Mouse (Mus musculus): ENCODE results near the gene F9. TPM values are rescaled to one million over a fixed set of nuclear protein-coding genes. Genes with fewer than 3 reads are reported as not detected.

F9 gene
- total and polyA plus RNA-seq, 3 experiments: not detected

DNA sequence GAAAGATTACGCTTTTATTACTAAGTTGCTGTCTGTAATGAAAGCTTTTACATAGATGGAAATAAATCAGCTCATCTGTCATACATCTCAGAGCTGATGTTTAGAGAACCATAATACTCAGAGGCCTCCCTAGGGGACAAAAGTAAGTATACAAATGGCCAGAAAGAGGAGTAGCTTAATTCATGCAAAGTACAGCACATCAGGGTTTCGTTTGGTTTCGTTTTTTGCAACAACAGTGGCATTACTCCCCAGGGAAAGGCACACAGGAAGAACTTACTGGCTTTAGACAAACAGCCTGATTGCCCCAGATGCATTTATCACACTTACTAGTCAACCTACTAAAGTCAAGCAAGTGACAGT, 800 bp downstream of the F9 start:
- Histone ChIP-seq H3K36me3 (ENCODE audit: control insufficient read depth in 1 of 2, insufficient read depth in 2 of 2, low read length in 2 of 2) (no peaks in the 10 kb centered on the region), H3K27me3 (ENCODE audit: control insufficient read depth in 1 of 2, insufficient read depth in 2 of 2, low read length in 2 of 2) (no peaks in the 10 kb centered on the region), H3K79me2 (ENCODE audit: control insufficient read depth, insufficient read depth, low read length, poor library complexity) (no peaks in the 10 kb centered on the region), H3K4me1 (ENCODE audit: control insufficient read depth in 1 of 2, insufficient read depth in 2 of 2, low read length in 2 of 2) (no peaks in the 10 kb centered on the region), H3K9me3 (replicated peaks; ENCODE audit: insufficient read depth, low read length) (no peaks in the 10 kb centered on the region), H3K9ac (ENCODE audit: control insufficient read depth, low read depth, low read length, poor library complexity, severe bottlenecking) (no peak overlapping the region), H3K4me3 (ENCODE audit: control insufficient read depth in 1 of 2, insufficient read depth in 1 of 2, low read depth in 2 of 2, low read length in 2 of 2) (peak overlapping the region in 1 of 2 experiments; percentile 11; a peak in 1 of 4 replicates), H3K27ac (ENCODE audit: control insufficient read depth, low read depth, low read length) (no peak overlapping the region)
- TF ChIP-seq SMC3 (IDR thresholded peaks at IDR 0.05; ENCODE audit: low read depth, low read length) (no peak), USF2 (IDR thresholded peaks at IDR 0.05; ENCODE audit: borderline replicate concordance in 1 of 2, insufficient read depth in 1 of 2, low read depth in 1 of 2, low read length in 2 of 2) (no peak), MYC (IDR thresholded peaks at IDR 0.05; ENCODE audit: low read depth, low read length) (no peak), ZC3H11A (IDR thresholded peaks at IDR 0.05; ENCODE audit: low read depth, low read length) (no peak), GATA1 (IDR thresholded peaks at IDR 0.05; ENCODE audit: low read depth, low read length) (no peak)
- no peak for DNase-seq (ENCODE audit: low read depth, low spot score)

- Histone ChIP-seq H3K79me2 (ENCODE audit: control insufficient read depth, insufficient read depth, low read length, poor library complexity) (no peaks in the 10 kb centered on the region), H3K36me3 (ENCODE audit: control insufficient read depth in 1 of 2, insufficient read depth in 2 of 2, low read length in 2 of 2) (no peaks in the 10 kb centered on the region), H3K27me3 (ENCODE audit: control insufficient read depth in 1 of 2, insufficient read depth in 2 of 2, low read length in 2 of 2) (no peaks in the 10 kb centered on the region), H3K4me3 (ENCODE audit: control insufficient read depth in 1 of 2, insufficient read depth in 1 of 2, low read depth in 2 of 2, low read length in 2 of 2) (no peak overlapping the region), H3K9me3 (replicated peaks; ENCODE audit: insufficient read depth, low read length) (no peaks in the 10 kb centered on the region), H3K9ac (ENCODE audit: control insufficient read depth, low read depth, low read length, poor library complexity, severe bottlenecking) (no peak overlapping the region), H3K27ac (ENCODE audit: control insufficient read depth, low read depth, low read length) (no peak overlapping the region), H3K4me1 (ENCODE audit: control insufficient read depth in 1 of 2, insufficient read depth in 2 of 2, low read length in 2 of 2) (no peaks in the 10 kb centered on the region)
- no peak for DNase-seq (ENCODE audit: low read depth, low spot score)
- TF ChIP-seq SMC3 (IDR thresholded peaks at IDR 0.05; ENCODE audit: low read depth, low read length) (no peak), POLR2AphosphoS5 (IDR thresholded peaks at IDR 0.05; ENCODE audit: borderline replicate concordance, low read depth, low read length) (no peak), MYC (IDR thresholded peaks at IDR 0.05; ENCODE audit: low read depth, low read length) (no peak), MAFK (IDR thresholded peaks at IDR 0.05; ENCODE audit: borderline replicate concordance, low read depth, low read length) (no peak), TCF12 (IDR thresholded peaks at IDR 0.05; ENCODE audit: low read depth, low read length) (no peak), RAD21 (IDR thresholded peaks at IDR 0.05; ENCODE audit: low read depth, low read length) (no peak), E2F4 (IDR thresholded peaks at IDR 0.05; ENCODE audit: borderline replicate concordance, low read depth, low read length) (no peak), CTCF (IDR thresholded peaks at IDR 0.05 in 2 of 3, conservative IDR thresholded peaks at IDR 0.05 in 1 of 3; ENCODE audit: control insufficient read depth in 1 of 3, insufficient read depth in 1 of 3, low read depth in 2 of 3, low read length in 3 of 3, poor library complexity in 1 of 3, severe bottlenecking in 1 of 3) (no peak), ETS1 (IDR thresholded peaks at IDR 0.05; ENCODE audit: low read depth, low read length) (no peak), POLR2AphosphoS2 (IDR thresholded peaks at IDR 0.05; ENCODE audit: low read length) (no peak)
Measured at GRCm38 (mm10) chrX:60001461-60001860, 2.2 kb downstream of the F9 start.

DNA sequence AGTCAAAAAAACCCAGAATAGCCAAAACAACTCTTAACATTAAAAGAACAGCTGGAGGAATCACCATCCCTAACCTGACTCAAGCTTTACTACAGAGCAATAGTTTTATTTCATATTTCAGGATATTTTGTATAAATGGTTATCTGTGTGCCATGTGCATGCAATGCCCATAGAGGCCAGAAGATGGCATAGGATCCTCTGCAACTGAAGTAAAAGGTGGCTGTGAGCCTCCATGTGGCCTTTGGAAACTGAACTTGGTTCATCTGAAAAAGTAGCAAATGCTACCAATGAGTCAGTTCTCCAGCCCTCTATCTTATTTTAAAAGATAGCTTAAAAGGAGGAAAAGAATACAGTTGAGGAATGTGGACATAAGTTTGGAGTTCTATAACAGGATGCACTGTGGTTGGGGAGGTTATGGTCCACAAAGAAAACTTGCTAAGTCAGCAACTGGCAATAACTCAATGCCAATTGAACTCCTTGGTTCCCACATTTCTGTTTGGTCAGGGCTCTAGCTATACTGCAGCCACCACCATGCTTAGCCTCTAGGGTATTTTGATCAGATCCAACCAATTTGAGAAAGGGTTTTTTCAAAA, 13.9 kb downstream of the F9 start:
- H3K27ac ChIP-seq (ENCODE audit: control insufficient read depth, low read depth, low read length): no peak overlapping the region
- no peaks in the 10 kb centered on the region for H3K9me3 ChIP-seq (replicated peaks; ENCODE audit: insufficient read depth, low read length)
- H3K79me2 ChIP-seq (ENCODE audit: control insufficient read depth, insufficient read depth, low read length, poor library complexity): no peaks in the 10 kb centered on the region
- H3K36me3 ChIP-seq (ENCODE audit: control insufficient read depth in 1 of 2, insufficient read depth in 2 of 2, low read length in 2 of 2): no peaks in the 10 kb centered on the region
- no peak overlapping the region for H3K4me3 ChIP-seq (ENCODE audit: control insufficient read depth in 1 of 2, insufficient read depth in 1 of 2, low read depth in 2 of 2, low read length in 2 of 2)
- H3K9ac ChIP-seq (ENCODE audit: control insufficient read depth, low read depth, low read length, poor library complexity, severe bottlenecking): no peak overlapping the region
- DNase-seq (ENCODE audit: low read depth, low spot score): peak; percentile 24
- H3K4me1 ChIP-seq (ENCODE audit: control insufficient read depth in 1 of 2, insufficient read depth in 2 of 2, low read length in 2 of 2): no peaks in the 10 kb centered on the region
- H3K27me3 ChIP-seq (ENCODE audit: control insufficient read depth in 1 of 2, insufficient read depth in 2 of 2, low read length in 2 of 2): no peaks in the 10 kb centered on the region
- TF ChIP-seq ZC3H11A (IDR thresholded peaks at IDR 0.05; ENCODE audit: low read depth, low read length) (peak; percentile 31), MEF2A (IDR thresholded peaks at IDR 0.05; ENCODE audit: extremely low read depth, insufficient replicate concordance, low read depth, low read length, poor library complexity, severe bottlenecking) (no peak), EP300 (IDR thresholded peaks at IDR 0.05; ENCODE audit: low read depth in 1 of 2, low read length in 2 of 2) (no peak), POLR2AphosphoS5 (IDR thresholded peaks at IDR 0.05; ENCODE audit: borderline replicate concordance, low read depth, low read length) (no peak), HCFC1 (IDR thresholded peaks at IDR 0.05; ENCODE audit: low read depth, low read length) (no peak), TCF12 (IDR thresholded peaks at IDR 0.05; ENCODE audit: low read depth, low read length) (no peak), ETS1 (IDR thresholded peaks at IDR 0.05; ENCODE audit: low read depth, low read length) (no peak), MAFK (IDR thresholded peaks at IDR 0.05; ENCODE audit: borderline replicate concordance, low read depth, low read length) (no peak), CHD1 (IDR thresholded peaks at IDR 0.05; ENCODE audit: low read depth, low read length) (no peak), CHD2 (IDR thresholded peaks at IDR 0.05; ENCODE audit: low read length) (no peak), ZNF384 (IDR thresholded peaks at IDR 0.05; ENCODE audit: low read depth, low read length) (no peak), USF1 (IDR thresholded peaks at IDR 0.05; ENCODE audit: low read depth, low read length) (no peak), NRF1 (IDR thresholded peaks at IDR 0.05; ENCODE audit: insufficient read depth, low read depth, low read length, poor library complexity, severe bottlenecking) (no peak), RAD21 (IDR thresholded peaks at IDR 0.05; ENCODE audit: low read depth, low read length) (peak; percentile 50), CTCF (IDR thresholded peaks at IDR 0.05 in 2 of 3, conservative IDR thresholded peaks at IDR 0.05 in 1 of 3; ENCODE audit: control insufficient read depth in 1 of 3, insufficient read depth in 1 of 3, low read depth in 2 of 3, low read length in 3 of 3, poor library complexity in 1 of 3, severe bottlenecking in 1 of 3) (peak; percentile 20 to 57 (median 31); a peak in 4 of 6 replicates), MAZ (IDR thresholded peaks at IDR 0.05; ENCODE audit: low read depth, low read length) (no peak), KAT2A (conservative IDR thresholded peaks at IDR 0.05; ENCODE audit: low read depth, low read length) (no peak)
